Mouse (Mus musculus) ovary, postnatal 14 days (tissue): ENCODE measurements around the gene Cklf.
A peak's percentile ranks its signal among the peaks of the same experiment; 100 is the strongest.
"Not testable (repeated sequence)": the region's sequence is repeated elsewhere in the genome, so short reads cannot be mapped to it uniquely, and the experiment has no call there.

ENCODE experiments used
- DNase-seq: peaks from one replicate; pipeline ENCODE4 v3.0.0; 2022; ENCODE audit warnings: low spot score

Gene Cklf

DNA sequence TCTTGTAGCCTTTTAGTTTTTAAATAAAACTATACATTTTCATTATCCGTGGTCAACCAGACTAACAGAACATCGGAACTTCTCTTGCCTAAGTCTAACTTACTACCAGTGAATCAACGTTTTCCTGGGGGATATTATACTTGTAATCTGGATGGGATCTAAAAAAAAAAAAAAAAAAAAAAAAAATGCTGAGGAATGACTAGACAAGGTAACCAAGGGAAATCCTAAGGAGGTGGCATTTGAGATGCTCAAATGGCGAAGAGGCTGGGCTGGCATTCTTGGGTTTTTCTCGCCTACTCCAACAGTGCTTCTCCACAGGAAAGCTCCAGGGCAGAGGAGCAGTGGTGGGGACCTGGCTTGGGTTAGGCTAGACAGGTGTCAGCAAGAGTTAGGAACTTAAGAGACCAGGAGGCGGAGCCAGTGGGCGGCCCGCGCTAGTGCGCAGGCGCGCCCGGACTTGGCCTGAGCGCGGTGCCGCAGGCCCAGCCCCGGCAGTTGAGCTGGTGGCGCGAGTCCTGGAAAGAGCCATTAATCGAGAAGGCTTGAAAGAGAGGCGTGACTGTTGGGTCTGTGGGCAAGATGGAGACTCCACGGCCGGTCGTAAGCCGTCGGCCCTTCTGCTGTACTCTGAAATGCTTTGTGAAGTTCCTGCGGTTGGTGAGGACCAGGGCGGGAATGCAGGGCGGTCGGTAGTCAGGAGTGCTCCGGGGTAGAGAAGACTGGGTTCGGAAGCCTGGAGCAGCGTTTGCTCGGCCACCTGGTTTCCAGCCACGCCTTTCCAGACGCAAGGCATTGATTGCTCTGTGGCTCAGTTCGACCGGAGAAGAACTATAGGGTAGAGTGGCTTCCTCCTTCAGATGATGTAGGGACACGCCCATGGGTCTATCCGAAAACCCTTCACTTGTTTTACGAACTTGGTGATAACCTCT is at the start of gene Cklf:
Gene Cklf, plus strand, starts transcription at position 423 of the 929 bp plus-strand sequence.
- peak; percentile 85 for DNase-seq

DNA sequence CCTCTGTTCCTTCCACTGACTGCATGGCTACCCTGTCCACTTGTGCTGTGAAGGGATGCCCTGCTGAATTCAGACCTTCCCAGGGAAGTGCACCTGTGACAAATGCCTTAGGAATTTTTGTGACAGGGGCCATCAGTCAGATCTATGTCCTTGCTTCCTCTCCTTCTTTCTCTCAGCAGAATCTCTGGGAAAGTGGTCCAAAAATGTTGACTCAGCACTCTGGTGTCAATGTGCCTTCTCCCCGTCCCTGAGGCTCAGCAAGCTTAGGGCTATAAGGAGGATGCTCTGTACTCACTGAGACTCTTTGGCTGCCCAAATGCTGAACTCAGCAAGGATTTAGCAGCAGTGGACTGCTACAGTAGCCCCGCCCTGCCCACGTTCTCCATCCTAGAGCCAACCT is 49.0 kb upstream of the Cklf start:
- no peak for DNase-seq

DNA sequence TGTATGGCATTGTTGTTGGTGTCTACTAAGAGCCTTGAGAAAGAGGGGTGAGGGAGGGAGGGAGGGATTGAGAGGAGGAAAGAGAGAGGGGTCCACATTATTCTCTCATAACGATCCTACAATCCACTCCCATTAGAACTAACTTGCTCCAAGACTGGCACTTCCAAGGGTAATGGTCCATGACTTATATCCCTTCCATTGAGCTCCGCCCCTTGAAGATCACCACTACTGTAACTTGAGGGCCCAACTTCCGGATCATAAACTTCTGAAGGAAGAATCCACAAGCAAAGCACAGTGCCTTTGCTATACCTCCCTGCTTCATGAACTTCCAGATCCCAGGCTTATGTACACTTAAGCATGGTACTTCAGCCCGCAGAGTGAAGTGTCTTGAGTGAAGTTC is 48.3 kb upstream of the Cklf start:
- DNase-seq, result no peak

DNA sequence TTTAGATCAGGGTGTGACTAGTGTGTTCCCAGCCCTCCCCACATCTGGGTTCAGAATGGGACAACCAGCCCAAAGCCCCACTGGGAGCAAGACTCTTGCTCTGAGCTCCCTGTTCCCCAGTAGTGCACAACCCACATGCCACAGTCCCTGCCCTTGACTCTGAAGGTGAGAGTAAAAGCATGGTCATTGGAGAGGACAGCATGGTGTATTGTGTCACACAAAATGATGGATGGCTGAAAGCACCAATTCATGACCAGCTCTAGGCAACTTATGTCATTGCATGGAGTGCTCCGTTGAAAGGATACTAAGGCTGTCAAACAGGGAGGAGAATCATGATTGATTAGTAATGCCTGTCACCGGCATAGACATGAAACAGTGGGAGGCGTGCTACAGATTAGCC is 45.4 kb upstream of the Cklf start:
- DNase-seq, result no peak

DNA sequence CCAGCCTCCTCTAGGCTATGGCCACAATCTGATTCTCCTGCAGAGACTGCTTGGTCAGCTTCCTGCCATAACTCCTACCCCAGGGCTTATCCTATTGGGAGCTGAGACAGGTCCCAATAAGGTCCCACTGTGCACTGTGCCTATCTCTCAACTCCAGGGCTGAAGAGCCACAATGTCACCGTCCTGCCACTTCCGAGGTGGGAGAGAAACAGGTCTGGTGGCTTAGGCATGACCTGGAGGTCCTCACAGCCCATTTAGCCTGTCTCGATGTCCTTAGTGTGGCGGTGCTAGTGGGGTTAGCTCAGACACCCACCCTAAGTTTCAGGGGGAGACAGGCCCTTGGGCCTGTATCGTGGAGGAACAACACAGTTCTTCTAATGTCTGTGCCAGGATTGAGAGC is 33.1 kb upstream of the Cklf start:
- DNase-seq, result no peak

DNA sequence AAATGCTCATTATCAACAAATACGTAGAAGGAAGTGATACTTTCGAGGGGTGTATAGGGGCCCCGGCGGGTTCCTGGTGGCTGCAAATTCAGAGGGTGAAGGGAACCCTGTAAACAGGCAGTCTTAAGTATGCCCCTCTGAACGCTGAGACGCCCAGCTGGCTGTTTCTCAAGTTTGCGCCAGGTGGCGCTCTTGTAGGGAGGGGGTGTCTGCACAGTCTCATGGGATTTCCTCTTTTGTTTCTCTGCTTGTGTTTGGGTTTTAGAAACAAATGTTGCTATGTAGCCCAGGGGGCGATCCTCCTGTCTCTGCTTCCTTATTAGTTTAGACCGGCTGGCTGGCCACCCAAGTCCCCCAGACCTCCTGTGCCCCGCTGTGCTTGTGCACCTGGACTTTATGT is 31.6 kb upstream of the Cklf start:
- peak; percentile 22 for DNase-seq

DNA sequence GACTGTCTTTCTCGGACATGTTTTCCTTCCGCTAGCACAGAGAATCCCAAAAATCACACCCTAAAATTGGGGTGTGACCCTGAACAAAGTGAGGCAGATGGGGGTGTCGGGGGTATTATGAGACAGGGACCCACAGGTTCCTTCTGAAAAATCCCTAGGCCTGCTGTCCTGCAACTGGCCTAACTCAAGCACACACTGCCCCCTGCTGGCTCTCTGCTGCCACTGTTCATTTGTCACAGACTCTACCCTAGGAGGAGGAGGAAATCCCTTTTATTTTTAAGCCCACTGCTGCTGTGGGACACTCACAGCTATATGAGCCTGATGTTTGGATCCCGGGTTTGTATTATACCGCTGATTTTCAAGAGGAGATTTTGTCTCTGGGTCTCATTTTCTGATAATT is 30.9 kb upstream of the Cklf start:
- DNase-seq, result peak; percentile 61

DNA sequence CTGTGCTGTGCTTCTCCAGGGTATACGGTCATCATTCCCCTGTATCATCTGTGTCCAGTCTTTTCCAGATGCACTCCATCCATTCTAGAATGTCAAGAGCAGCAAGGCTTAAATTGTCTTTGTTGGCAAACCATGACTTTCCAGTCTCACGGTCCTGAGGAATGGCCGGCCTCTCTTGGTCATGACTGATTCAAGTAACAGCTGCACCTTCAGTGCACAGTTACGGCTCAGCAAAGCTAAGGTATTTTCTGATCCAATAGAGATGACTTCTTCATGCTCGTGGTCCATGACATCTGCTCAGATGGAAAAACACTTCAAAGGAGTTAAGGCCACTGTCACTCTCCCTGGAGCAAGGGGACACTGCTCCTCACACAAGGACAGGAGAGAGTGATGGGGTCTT is 23.6 kb upstream of the Cklf start:
- no peak for DNase-seq

DNA sequence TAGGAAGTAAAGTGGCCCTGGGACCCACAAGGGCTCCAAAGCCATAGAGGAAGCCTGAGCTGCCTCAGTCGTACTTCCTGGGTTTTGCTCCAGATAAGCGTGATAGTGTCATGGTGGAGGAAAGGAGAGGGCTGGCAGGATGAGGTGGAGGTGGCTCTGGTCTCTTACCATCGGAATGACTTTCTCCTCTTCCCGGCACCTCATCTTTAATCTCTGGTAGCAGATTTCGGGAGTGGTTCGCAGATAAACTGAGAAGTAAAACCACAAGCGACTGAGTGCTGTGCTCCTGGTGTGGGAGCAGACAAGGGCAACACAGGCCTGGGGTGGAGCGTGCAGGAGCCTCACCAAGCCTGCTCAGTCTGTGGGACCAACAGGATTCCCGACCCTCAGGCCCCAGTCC is 20.3 kb upstream of the Cklf start:
- no peak for DNase-seq

DNA sequence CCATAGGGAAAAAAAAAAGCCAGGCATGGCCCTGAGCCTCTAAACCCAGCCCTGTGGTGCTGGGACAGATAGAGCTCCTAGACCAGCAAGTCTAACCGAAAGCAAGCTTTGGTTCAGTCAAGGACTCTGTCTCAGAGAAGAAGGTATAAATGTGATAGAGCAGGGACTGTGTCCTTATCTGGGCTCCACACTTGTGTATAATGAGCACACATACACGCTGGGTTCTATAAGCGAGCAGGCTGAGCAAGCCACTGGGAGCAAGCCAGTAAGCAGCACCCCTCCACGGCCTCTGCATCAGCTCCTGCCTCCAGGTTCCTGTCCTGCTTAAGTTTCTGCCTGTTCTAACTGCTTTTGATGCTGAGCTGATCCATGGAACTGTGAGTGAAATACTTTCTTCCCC is 18.6 kb upstream of the Cklf start:
- DNase-seq, result no peak

DNA sequence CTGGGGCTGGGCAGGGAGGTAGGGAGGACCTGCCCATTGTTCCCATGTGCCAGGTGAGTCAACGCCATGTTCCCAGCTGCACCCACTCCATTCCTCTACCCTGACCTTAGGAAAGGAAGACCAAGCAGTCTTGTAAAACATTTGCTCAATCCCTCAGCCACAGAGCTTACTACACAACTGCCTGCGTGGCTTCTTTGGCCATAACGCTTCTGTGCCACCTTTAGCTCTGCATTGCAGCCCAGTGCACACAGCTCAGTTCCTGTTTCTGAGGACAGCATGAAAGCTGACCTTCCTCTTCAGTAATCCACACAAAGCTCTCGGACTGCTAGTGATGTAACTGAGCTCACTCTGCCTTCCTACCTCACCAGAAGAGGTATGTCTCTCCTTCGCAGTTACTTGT is 17.7 kb upstream of the Cklf start:
- DNase-seq, result no peak

DNA sequence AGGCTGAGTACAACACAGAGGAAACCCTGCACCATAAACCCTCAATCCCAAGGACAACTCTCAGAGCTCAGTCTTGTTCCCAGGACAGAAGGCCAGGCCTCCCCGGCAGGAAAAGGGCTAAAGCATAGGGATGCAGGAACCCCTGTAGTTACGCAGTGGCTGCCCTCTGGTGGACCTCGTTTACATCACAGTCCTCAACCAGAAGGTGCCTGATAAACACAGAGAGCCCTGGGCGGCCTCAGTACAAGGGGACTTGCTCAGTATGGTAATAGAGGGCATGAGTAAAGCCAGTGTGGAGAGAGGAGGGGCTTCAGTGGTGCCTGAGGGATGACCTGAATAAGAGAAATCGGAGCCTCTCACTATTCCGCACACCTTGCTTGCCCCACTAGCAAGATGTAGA is 16.1 kb upstream of the Cklf start:
- DNase-seq, result no peak

DNA sequence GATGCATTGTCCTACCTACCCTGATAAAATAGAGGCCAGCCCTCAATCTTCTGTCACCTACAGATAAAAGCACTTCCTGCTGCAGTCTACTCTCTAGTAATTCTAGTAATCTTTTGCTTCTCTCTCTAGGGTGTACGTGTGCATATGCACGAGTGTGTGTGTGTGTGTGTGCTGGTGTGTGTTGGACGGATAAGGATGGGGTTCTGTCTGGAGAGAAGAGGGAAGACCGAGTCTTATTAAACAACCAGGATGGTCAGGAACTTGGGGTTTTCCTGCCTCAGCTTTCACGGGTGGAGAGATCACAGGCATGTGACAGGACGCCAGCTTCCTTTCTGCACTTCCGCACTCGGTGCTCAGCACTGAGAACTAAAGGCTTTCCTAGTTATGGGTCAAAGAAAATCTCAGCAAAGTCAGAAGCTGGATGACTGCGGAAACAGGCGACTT is 11.2 kb upstream of the Cklf start:
- DNase-seq, result no peak

DNA sequence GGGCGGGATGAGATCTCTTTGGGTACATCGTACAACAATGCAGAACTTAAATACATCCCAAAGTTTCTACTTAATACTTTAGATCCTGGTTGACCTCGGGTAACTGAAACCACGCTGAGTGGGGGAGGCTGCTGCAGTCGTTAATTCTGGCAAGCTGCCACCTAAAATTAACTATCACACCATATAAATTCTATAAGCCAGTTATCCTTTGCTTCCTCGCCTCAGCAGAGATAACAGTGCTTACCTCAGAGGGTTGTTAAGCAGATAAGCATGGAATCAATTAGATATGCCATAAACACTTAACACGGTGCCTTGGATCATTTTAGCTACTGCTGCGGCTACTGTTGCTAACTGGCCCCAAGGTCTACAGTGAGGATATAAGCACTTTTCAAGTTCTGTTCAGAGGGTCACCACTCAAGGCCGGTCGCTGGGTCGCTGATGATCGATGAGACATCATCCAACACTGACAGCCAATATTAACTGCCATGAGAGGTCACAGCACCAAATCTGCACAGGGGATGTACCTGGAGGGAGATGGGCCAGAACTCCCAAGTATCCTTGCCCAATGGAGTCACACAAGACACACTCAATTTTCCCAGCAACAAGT is 8.5 kb upstream of the Cklf start:
- DNase-seq, result no peak

DNA sequence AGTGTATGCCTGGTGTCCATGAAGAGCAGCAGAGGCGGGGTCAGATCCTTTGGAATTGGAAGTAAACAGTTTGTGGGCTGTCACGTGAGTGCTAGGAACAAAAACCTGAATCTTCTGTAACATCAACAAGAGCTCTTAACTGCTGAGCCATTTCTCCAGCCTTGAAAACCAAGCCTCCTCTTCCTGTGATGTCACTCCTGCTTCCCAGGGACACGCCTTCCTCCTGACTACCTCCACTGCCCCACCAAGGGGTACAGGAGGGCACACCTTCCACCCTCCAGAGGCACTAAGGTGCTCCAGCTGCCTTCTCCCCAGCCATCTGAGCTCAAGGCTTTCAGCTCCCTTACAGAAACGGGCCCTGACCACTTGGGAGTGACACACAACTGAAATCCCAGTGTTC is 4.0 kb upstream of the Cklf start:
- no peak for DNase-seq

DNA sequence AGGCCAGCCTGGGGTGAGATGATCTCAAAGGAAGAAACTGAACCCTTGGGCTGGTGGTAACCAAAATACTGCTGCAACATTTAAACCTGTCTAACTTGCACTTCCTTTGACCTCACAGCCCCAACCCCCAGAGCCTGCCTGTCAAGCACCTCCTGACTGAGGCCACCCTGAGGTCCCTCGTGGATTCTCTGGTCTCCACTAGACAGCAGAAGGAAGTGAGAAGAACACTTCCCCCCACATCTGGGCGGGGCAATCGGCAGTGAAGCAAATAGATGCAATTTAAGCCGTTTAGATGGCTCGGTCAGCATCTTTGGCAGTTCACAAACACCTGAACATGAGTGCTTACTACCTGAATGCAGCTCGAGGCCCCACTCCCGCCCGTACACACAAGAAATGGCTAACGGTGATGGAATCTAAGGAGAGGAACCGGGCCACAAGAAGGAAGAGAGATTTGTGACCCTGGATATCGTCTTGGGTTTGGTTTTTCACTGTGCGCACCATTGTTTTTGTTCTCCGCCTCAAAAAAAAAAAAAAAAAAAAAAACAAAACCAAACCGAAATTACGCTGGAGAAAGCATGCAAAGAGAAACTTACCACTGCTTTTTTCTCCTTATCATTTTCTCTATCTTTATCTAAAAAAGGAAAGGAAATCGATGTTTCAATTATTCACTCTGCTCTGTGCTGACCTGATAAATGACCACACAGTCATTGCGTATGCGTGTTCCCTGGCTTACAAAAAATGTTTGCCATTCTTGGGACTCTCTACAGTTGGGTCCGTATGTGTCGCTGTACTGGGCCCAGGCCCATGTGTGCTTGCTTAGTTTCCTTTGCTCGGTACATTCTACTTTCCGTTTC is 3.4 kb upstream of the Cklf start:
- no peak for DNase-seq

DNA sequence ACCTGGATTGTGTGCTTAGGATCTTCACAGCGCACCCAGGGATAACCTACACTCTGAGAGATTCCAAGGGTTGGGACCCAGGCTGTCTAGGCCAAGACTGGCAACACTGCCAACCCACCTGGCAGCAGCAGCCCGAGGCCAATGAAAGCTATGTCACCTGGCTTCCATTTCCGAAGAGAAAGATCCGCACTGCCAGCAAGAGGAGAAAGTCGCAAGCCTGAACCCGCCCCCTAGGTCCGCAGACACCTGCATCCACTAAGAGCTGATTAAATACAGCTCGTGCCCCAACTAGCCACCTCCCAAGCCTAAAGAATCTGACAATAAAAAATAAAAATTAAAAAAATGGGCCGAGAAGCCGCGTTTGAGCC is 2.8 kb upstream of the Cklf start:
- no peak for DNase-seq

DNA sequence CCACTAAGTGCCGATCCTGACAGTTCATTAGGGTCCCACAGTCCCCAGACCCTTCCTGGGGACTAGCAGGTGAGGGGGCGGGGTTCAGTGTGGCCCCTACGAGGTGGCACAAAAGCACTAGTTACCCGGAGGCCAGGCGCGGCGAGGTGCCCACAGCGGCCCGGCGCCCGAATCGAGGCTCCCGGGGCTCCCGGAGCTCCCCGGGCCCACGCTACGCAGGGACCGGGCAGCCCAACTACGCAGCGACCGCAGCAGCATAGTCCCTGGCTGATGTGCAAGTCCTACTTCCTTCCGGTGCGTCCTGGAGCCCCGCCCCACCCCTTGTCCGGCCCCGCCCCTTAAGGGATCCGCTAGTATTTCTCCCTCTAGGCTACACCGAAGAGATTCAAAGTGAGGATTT is 2.4 kb upstream of the Cklf start, which contains the start of gene Tk2:
Gene Tk2, minus strand, starts transcription at position 283 of the 400 bp plus-strand sequence.
- DNase-seq, result peak; percentile 53

DNA sequence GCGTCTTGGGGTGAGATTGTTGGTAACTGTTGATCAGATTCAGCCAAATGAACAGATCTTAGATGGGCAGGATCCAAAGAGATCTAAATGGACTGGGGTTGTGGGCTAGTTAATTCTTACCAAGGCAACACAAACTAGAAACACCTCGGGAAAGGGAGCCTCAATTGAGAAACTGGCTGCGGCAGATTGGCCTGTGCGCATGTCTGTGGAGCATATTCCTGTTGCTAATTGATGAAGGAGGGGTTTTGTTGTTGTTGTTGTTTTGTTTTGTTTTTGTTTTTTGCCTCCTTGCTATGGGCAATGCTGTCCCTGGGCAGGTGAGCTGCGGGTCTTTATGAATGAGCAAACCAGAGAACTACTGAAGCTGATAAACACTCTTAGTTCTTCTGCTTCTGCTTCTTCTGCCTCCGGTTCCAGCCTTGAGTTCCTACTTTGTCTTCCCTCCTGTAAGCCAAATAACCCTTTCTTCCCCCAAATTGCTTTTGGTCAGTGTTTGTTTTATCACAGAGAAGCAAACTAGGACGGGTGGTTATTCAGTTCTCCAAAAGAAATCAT is 1.1 kb upstream of the Cklf start:
- no peak for DNase-seq

DNA sequence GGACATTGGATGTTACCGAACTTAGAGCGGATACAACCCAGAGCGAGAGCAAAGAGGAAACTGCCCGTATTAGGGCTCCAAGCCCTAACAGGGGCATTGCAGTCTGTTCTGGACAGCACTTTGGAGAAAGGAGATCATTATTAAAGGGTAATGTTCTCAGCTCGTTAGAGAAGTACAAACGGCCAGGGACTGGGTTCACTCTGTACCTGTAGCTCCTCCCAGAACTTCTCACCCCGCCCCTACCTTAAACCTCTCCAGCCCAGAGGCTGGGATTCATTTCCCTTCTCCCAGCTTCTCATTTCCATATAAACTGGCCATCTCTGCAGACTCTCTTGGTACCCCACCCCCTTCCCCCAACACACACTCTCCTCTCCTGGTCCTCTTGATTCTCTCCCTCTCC is 800 bp downstream of the Cklf start:
- DNase-seq, result no peak

DNA sequence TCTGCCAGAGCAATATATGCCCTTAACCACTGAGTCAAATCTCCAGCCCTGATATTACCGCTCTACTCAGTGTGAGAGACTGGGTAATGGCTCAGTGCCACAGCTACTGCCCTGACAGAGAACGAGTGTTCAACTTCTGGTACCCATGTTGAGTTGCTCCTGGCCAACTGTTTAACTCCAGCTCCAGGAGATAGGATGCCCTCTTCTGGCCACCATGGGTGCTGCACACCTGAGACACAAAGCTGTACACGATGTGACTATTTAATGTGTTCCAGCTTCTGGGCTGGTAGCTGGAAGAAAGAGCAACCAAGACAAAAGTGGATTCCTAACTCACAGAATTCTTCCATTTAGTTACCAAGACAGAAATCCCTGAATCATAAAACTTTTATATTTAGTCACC is 2.4 kb downstream of the Cklf start:
- no peak for DNase-seq

DNA sequence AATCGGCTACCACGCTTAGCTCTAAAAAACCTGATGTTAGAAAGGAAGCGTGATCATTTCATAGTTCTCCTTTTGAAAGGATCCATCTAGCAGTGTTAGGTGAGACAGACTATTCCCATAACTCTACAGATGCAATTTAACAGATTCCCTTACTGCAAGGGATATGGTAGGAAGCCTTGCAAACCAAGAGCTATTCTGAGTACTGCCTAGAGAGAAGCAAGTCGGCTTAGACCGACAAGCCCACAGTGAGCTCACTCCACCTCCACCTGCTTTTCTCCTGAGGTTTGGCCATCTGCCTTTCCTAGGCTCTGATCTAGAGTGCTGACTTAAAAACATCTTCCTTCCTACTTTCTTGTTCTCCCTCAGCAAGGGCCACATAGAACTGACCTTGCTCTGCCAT is 11.1 kb downstream of the Cklf start:
- not testable (repeated sequence) for DNase-seq
